Comparison of ENCODE assay signal across 9 mouse cellular contexts in the genomic region with DNA sequence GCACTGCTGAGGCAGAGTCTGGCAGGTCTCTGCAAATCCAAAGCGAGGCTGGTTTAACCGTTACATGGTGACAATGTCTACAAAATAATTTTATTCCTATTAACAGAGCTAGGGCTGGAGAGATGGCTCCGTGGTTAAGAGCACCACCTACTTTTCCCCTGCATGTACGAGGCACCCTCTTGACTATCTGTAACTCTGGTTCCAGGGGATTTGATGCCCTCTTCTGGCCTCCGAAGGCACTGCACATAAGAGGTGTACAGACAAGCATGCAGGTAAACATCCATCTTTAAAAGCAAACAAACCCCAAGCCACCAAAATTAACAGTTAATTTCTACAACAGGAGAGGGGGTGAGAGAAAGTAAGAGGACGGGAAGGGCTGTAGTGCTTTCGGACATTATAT. TPM values are rescaled to one million over a fixed set of nuclear protein-coding genes. Genes with fewer than 3 reads are reported as not detected.
DNase-seq lines count a peak whose midpoint lies in the region; ATAC-seq and TF ChIP-seq lines count a peak whose summit lies in the region.
"Had no signal": no experiment of that assay in that cellular context is flagged by ENCODE, and none has a peak within 500 bp of the region (broad histone marks: within the 10 kb centered on the region; RNA-seq: fewer than 3 reads in every experiment).

No protein-coding gene starts in this region.

- peak overlapping the region; percentile 66 for H3K9ac ChIP-seq in liver, embryonic 11.5 days (ENCODE audit: low read depth, low read length)
- H3K9ac ChIP-seq in neural tube, embryonic 14.5 days (replicated peaks; ENCODE audit: low read depth, low read length): peak overlapping the region; percentile 46; the same call in 1 of the 2 replicates

- intact Hi-C loops in left cerebral cortex, adult 2 months (cut with DNase I): loop anchor here (10.0 kb wide), 1 partner anchor 308 kb away; no protein-coding TSS in a partner anchor

- peak; percentile 41 for TF ChIP-seq CTCF in left cerebral cortex, adult 2 months (IDR thresholded peaks at IDR 0.05)
- TF ChIP-seq CTCF in brain, embryonic 14.5 days (IDR thresholded peaks at IDR 0.05; ENCODE audit: borderline replicate concordance, extremely low read depth, insufficient read depth, insufficient read length): peak; percentile 31; the same call in 1 of the 2 replicates

- no peak overlapping the region for H3K27ac ChIP-seq in left cerebral cortex, adult 2 months
- no peak overlapping the region for H3K27ac ChIP-seq in liver, embryonic 11.5 days (ENCODE audit: low read depth, low read length)
- H3K27ac ChIP-seq in neural tube, embryonic 14.5 days (ENCODE audit: low read depth, low read length): no peak overlapping the region

- DNase-seq in left cerebral cortex, adult 2 months (ENCODE audit: extremely low spot score in 1 of 2, low spot score in 2 of 2): no peak
- no peak for DNase-seq in left cerebral cortex, adult 18-20 months (ENCODE audit: low spot score in 2 of 2)
- DNase-seq in brain, embryonic 14.5 days (ENCODE audit: low read depth): peak; percentile 17
- peak; percentile 44 for DNase-seq in liver, embryonic 11.5 days (ENCODE audit: low spot score)
- no peak for DNase-seq in urinary bladder, postnatal 10 days (ENCODE audit: low spot score)
- DNase-seq in frontal cortex, postnatal 14 days (ENCODE audit: low spot score in 2 of 2): no peak

- H3K4me2 ChIP-seq in liver, embryonic 11.5 days: peak overlapping the region; percentile 74
- H3K4me2 ChIP-seq in neural tube, embryonic 14.5 days (ENCODE audit: low read depth, low read length): peak overlapping the region; percentile 59

- no peak for TF ChIP-seq POLR2A in brain, embryonic 14.5 days (IDR thresholded peaks at IDR 0.05; ENCODE audit: borderline replicate concordance, extremely low read depth, insufficient read depth, insufficient read length, poor library complexity, severe bottlenecking)

- H3K27me3 ChIP-seq in liver, embryonic 11.5 days (replicated peaks; ENCODE audit: control insufficient read depth, insufficient read depth, low read length): no peaks in the 10 kb centered on the region
- no peaks in the 10 kb centered on the region for H3K27me3 ChIP-seq in neural tube, embryonic 14.5 days (ENCODE audit: control insufficient read depth, insufficient read depth, low read length)

- no peaks in the 10 kb centered on the region; the same call in 1 of the 2 replicates for H3K36me3 ChIP-seq in liver, embryonic 11.5 days (ENCODE audit: control insufficient read depth, insufficient read depth, low read length)
- no peaks in the 10 kb centered on the region for H3K36me3 ChIP-seq in neural tube, embryonic 14.5 days (ENCODE audit: control insufficient read depth, insufficient read depth, low read length)

- no peaks in the 10 kb centered on the region for H3K9me3 ChIP-seq in liver, embryonic 11.5 days (ENCODE audit: control insufficient read depth, low read length)
- no peaks in the 10 kb centered on the region for H3K9me3 ChIP-seq in neural tube, embryonic 14.5 days (ENCODE audit: control insufficient read depth, low read length)

- H3K4me3 ChIP-seq in left cerebral cortex, adult 2 months: no peak overlapping the region; the same call in 1 of the 2 replicates
- H3K4me3 ChIP-seq in liver, embryonic 11.5 days (ENCODE audit: low read depth, low read length): peak overlapping the region; percentile 84
- peak overlapping the region; percentile 86; the same call in 1 of the 2 replicates for H3K4me3 ChIP-seq in neural tube, embryonic 14.5 days (ENCODE audit: low read depth, low read length)

- H3K4me1 ChIP-seq in liver, embryonic 11.5 days (replicated peaks; ENCODE audit: control insufficient read depth, insufficient read depth, low read length): peaks cover 2% of the 10 kb centered on the region; the same call in 1 of the 2 replicates
- peaks cover 14% of the 10 kb centered on the region for H3K4me1 ChIP-seq in neural tube, embryonic 14.5 days (ENCODE audit: control insufficient read depth, insufficient read depth, low read length)

- 70% methylated on average over 7 of the region's 7 CpGs for WGBS in liver, embryonic 11.5 days
- WGBS in neural tube, embryonic 14.5 days: 85% methylated on average over 7 of the region's 7 CpGs

- ATAC-seq in granulocyte monocyte progenitor cell, adult 5-6 weeks (replicated peaks; ENCODE audit: poor library complexity, severe bottlenecking): 0 out of 2 replicates have a peak, but pooled peaks have one; percentile 12
- ATAC-seq in liver, embryonic 11.5 days (replicated peaks; ENCODE audit: low FRiP score): no peak
- no peak for ATAC-seq in neural tube, embryonic 14.5 days (ENCODE audit: low read depth)

RNA-seq across cellular contexts. Expression of gene Gm28051, which starts 1.3 kb away (rescaled TPM):
- total RNA-seq in left cerebral cortex, adult 2 months (2021): not detected
- total RNA-seq in left cerebral cortex, adult 18-20 months (2021): not detected
- not detected in 2 replicates for polyA plus RNA-seq in brain, embryonic 14.5 days (2012; rRNA removed)
- not detected in 2 replicates for total RNA-seq in granulocyte monocyte progenitor cell, adult 5-6 weeks (2014; fragmentation: Nextera tagmentation)
- not detected in 2 replicates for total RNA-seq in granulocyte monocyte progenitor cell, adult 5-6 weeks (2017)
- not detected in 2 replicates for polyA plus RNA-seq in liver, embryonic 11.5 days (2014; fragmentation: Nextera tagmentation; extraction: Ambion mirVana)
- not detected in 2 replicates for polyA plus RNA-seq in neural tube, embryonic 14.5 days (2014; fragmentation: Nextera tagmentation; extraction: Ambion mirVana)
- total RNA-seq: left cerebral cortex, postnatal 10 days had no signal

RNA-seq across cellular contexts. Expression of gene Gon7, which starts 1.3 kb away (rescaled TPM):
- total RNA-seq in left cerebral cortex, adult 2 months (2021): 10 to 100 TPM; 15.8 to 18.1 TPM
- total RNA-seq in left cerebral cortex, adult 18-20 months (2021): 10 to 100 TPM; 13.8 to 21.4 TPM
- 21.9 and 24.1 TPM in 2 replicates for polyA plus RNA-seq in brain, embryonic 14.5 days (2012; rRNA removed)
- total RNA-seq in granulocyte monocyte progenitor cell, adult 5-6 weeks (2014; fragmentation: Nextera tagmentation): 16.5 and 19.2 TPM in 2 replicates
- 12.9 and 22.2 TPM in 2 replicates for total RNA-seq in granulocyte monocyte progenitor cell, adult 5-6 weeks (2017)
- polyA plus RNA-seq in liver, embryonic 11.5 days (2014; fragmentation: Nextera tagmentation; extraction: Ambion mirVana): 31.0 and 36.8 TPM in 2 replicates
- 46.9 and 54.2 TPM in 2 replicates for polyA plus RNA-seq in neural tube, embryonic 14.5 days (2014; fragmentation: Nextera tagmentation; extraction: Ambion mirVana)

RNA-seq across cellular contexts. Expression of gene Ubr7, which starts 1.5 kb away (rescaled TPM):
- 10 to 100 TPM; 30.9 to 32.0 TPM for total RNA-seq in left cerebral cortex, adult 2 months (2021)
- 10 to 100 TPM; 32.5 to 32.6 TPM for total RNA-seq in left cerebral cortex, adult 18-20 months (2021)
- polyA plus RNA-seq in brain, embryonic 14.5 days (2012; rRNA removed): 40.7 and 40.8 TPM in 2 replicates
- 35.6 and 43.9 TPM in 2 replicates for total RNA-seq in granulocyte monocyte progenitor cell, adult 5-6 weeks (2014; fragmentation: Nextera tagmentation)
- total RNA-seq in granulocyte monocyte progenitor cell, adult 5-6 weeks (2017): 48.8 and 58.8 TPM in 2 replicates
- 53.3 and 57.2 TPM in 2 replicates for polyA plus RNA-seq in liver, embryonic 11.5 days (2014; fragmentation: Nextera tagmentation; extraction: Ambion mirVana)
- 43.5 and 47.1 TPM in 2 replicates for polyA plus RNA-seq in neural tube, embryonic 14.5 days (2014; fragmentation: Nextera tagmentation; extraction: Ambion mirVana)

RNA-seq across cellular contexts. Expression of gene Gm20604, which starts 2.2 kb away (rescaled TPM):
- total RNA-seq in left cerebral cortex, adult 2 months (2021): 10 to 100 TPM; 18.1 to 20.3 TPM
- 10 to 100 TPM; 16.5 to 19.1 TPM for total RNA-seq in left cerebral cortex, adult 18-20 months (2021)
- 30.8 and 31.6 TPM in 2 replicates for polyA plus RNA-seq in brain, embryonic 14.5 days (2012; rRNA removed)
- total RNA-seq in granulocyte monocyte progenitor cell, adult 5-6 weeks (2014; fragmentation: Nextera tagmentation): 6.6 and 9.7 TPM in 2 replicates
- total RNA-seq in granulocyte monocyte progenitor cell, adult 5-6 weeks (2017): 7.3 and 8.3 TPM in 2 replicates
- 17.5 and 19.1 TPM in 2 replicates for polyA plus RNA-seq in liver, embryonic 11.5 days (2014; fragmentation: Nextera tagmentation; extraction: Ambion mirVana)
- 50.7 and 57.1 TPM in 2 replicates for polyA plus RNA-seq in neural tube, embryonic 14.5 days (2014; fragmentation: Nextera tagmentation; extraction: Ambion mirVana)

RNA-seq across cellular contexts. Expression of gene Tmem251, which starts 12.7 kb away (rescaled TPM):
- total RNA-seq in left cerebral cortex, adult 2 months (2021): 1 to 10 TPM; 5.6 to 5.7 TPM
- 1 to 10 TPM; 5.1 to 5.7 TPM for total RNA-seq in left cerebral cortex, adult 18-20 months (2021)
- 4.9 and 5.0 TPM in 2 replicates for polyA plus RNA-seq in brain, embryonic 14.5 days (2012; rRNA removed)
- total RNA-seq in granulocyte monocyte progenitor cell, adult 5-6 weeks (2014; fragmentation: Nextera tagmentation): 6.5 and 8.7 TPM in 2 replicates
- 8.0 and 9.3 TPM in 2 replicates for total RNA-seq in granulocyte monocyte progenitor cell, adult 5-6 weeks (2017)
- polyA plus RNA-seq in liver, embryonic 11.5 days (2014; fragmentation: Nextera tagmentation; extraction: Ambion mirVana): 12.6 and 14.0 TPM in 2 replicates
- 12.4 and 12.6 TPM in 2 replicates for polyA plus RNA-seq in neural tube, embryonic 14.5 days (2014; fragmentation: Nextera tagmentation; extraction: Ambion mirVana)

Comparison
In these comparisons a context has a peak if more than half of its experiments do, and no peak if none do; other contexts are left out.
1. DNase-seq: peak in brain, embryonic 14.5 days (single experiment) and liver, embryonic 11.5 days (single experiment); none in left cerebral cortex, adult 2 months (0 of 2), left cerebral cortex, adult 18-20 months (0 of 2), urinary bladder, postnatal 10 days (single experiment) and frontal cortex, postnatal 14 days (0 of 2).